Mouse (Mus musculus) embryonic facial prominence, embryonic 15.5 days (tissue): ENCODE data around the gene Arhgap10. TPM values are rescaled to one million over a fixed set of nuclear protein-coding genes. Genes with fewer than 3 reads are reported as not detected.

Source experiments
- ATAC-seq: fragments of 200-750 bp; cut with Nextera tagmentation; 2 replicates; pipeline ENCODE4 v1.8.0; 2017; ENCODE audit warnings: low read depth, moderate TSS enrichment; ENCODE audit not compliant: insufficient number of reproducible peaks, low FRiP score, low TSS enrichment
- H3K27ac ChIP-seq: fragments of 300-500 bp; sonication (generic); replicated peaks from 2 replicates; pipeline ENCODE4 v1.5.1; 2015; ENCODE audit warnings: mild to moderate bottlenecking, inconsistent platforms
- H3K27me3 ChIP-seq: fragments of 300-500 bp; sonication (generic); 2 replicates; pipeline ENCODE4 v1.6.1; 2015; ENCODE audit warnings: inconsistent platforms
- H3K36me3 ChIP-seq: fragments of 300-500 bp; sonication (generic); 2 replicates; pipeline ENCODE4 v1.6.1; 2015; ENCODE audit warnings: mild to moderate bottlenecking, inconsistent platforms
- H3K4me1 ChIP-seq: fragments of 300-500 bp; sonication (generic); 2 replicates; pipeline ENCODE4 v1.6.1; 2015; ENCODE audit warnings: inconsistent platforms
- H3K4me2 ChIP-seq: fragments of 300-500 bp; sonication (generic); replicated peaks from 2 replicates; pipeline ENCODE4 v1.6.1; 2015; ENCODE audit warnings: mild to moderate bottlenecking, inconsistent platforms
- H3K4me3 ChIP-seq: fragments of 300-500 bp; sonication (generic); replicated peaks from 2 replicates; pipeline ENCODE4 v1.5.1; 2015; ENCODE audit warnings: mild to moderate bottlenecking, inconsistent platforms
- H3K9ac ChIP-seq: fragments of 300-500 bp; sonication (generic); 2 replicates; pipeline ENCODE4 v1.6.1; 2015; ENCODE audit warnings: inconsistent platforms
- H3K9me3 ChIP-seq: fragments of 300-500 bp; sonication (generic); replicated peaks from 2 replicates; pipeline ENCODE4 v1.6.1; 2016; ENCODE audit warnings: inconsistent platforms
- WGBS: fragments of 180-500 bp; shearing (Covaris S2); methylation state at CpG from one replicate; pipeline ENCODE4 v1.1.7; 2015; 5-methylcytosine and 5-hydroxymethylcytosine counted together
- polyA plus RNA-seq: library from polyadenylated mRNA; unstranded; fragments of >200 nt; fragmentation: Nextera tagmentation; extraction: Ambion mirVana; gene quantifications from 2 replicates; pipeline ENCODE4 v1.2.1, GENCODE M21; 2015

The Arhgap10 gene
- polyA plus RNA-seq, 1 experiment from 2014 or later: 30.1 TPM

- ATAC-seq: no peak
- H3K4me2 ChIP-seq: no peak overlapping the region
- no peak overlapping the region for H3K27ac ChIP-seq
- no peaks in the 10 kb centered on the region for H3K9me3 ChIP-seq
- no peaks in the 10 kb centered on the region for H3K4me1 ChIP-seq
- 65% methylated on average over 3 of the region's 3 CpGs for WGBS
- no peaks in the 10 kb centered on the region for H3K27me3 ChIP-seq
- H3K36me3 ChIP-seq: peaks cover 8% of the 10 kb centered on the region; the same call in 1 of the 2 replicates
- H3K9ac ChIP-seq: no peak overlapping the region
- H3K4me3 ChIP-seq: no peak overlapping the region
These were observed 204.8 kb downstream of the Arhgap10 start for GRCm38 (mm10) chr8:77313003-77313402.

GRCm38 (mm10) chr8:77311762-77312161, 206.0 kb downstream of the Arhgap10 start:
- Histone ChIP-seq H3K36me3 (peaks cover 8% of the 10 kb centered on the region; the same call in 1 of the 2 replicates), H3K4me3 (no peak overlapping the region), H3K9me3 (no peaks in the 10 kb centered on the region), H3K27ac (no peak overlapping the region), H3K27me3 (no peaks in the 10 kb centered on the region), H3K9ac (no peak overlapping the region), H3K4me1 (no peaks in the 10 kb centered on the region), H3K4me2 (no peak overlapping the region)
- no peak for ATAC-seq
- 76% methylated on average over 6 of the region's 6 CpGs for WGBS

GRCm38 (mm10) chr8:77310541-77310940, 207.2 kb downstream of the Arhgap10 start:
- 74% methylated on average over 10 of the region's 10 CpGs for WGBS
- Histone ChIP-seq H3K4me2 (no peak overlapping the region), H3K27me3 (no peaks in the 10 kb centered on the region), H3K36me3 (peaks cover 8% of the 10 kb centered on the region; the same call in 1 of the 2 replicates), H3K27ac (no peak overlapping the region), H3K4me1 (no peaks in the 10 kb centered on the region), H3K9me3 (no peaks in the 10 kb centered on the region), H3K9ac (no peak overlapping the region), H3K4me3 (no peak overlapping the region)
- ATAC-seq: no peak

GRCm38 (mm10) chr8:77310026-77310425, 207.7 kb downstream of the Arhgap10 start:
- Histone ChIP-seq H3K4me1 (no peaks in the 10 kb centered on the region), H3K9ac (no peak overlapping the region), H3K36me3 (peaks cover 8% of the 10 kb centered on the region; the same call in 1 of the 2 replicates), H3K4me3 (no peak overlapping the region), H3K27ac (no peak overlapping the region), H3K27me3 (no peaks in the 10 kb centered on the region), H3K9me3 (no peaks in the 10 kb centered on the region), H3K4me2 (no peak overlapping the region)
- no peak for ATAC-seq
- 60% methylated on average over 8 of the region's 8 CpGs for WGBS

DNA sequence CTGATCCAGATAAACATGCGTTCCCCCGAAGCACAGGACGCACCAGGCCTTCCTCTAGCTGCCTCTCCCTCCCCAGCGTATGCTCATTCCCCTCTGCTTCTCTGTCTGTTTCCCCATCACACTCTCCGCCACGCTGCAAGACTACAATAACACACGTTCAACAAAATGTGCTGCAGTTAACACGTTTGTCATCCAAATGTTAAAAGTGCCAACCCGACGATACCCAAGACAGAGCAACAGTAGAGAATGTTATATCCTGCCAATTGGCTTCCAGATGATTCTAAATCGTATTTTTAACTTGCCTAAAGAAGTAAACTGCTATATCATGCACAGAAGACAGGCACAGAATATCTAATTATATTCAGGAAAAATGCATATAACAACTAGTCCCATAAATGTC, 223.2 kb downstream of the Arhgap10 start:
- ATAC-seq: no peak
- Histone ChIP-seq H3K4me3 (no peak overlapping the region), H3K9me3 (no peaks in the 10 kb centered on the region), H3K36me3 (peaks cover 11% of the 10 kb centered on the region; the same call in 1 of the 2 replicates), H3K27ac (no peak overlapping the region), H3K4me2 (no peak overlapping the region), H3K27me3 (no peaks in the 10 kb centered on the region), H3K9ac (no peak overlapping the region), H3K4me1 (no peaks in the 10 kb centered on the region)
- 79% methylated on average over 11 of the region's 11 CpGs for WGBS

DNA sequence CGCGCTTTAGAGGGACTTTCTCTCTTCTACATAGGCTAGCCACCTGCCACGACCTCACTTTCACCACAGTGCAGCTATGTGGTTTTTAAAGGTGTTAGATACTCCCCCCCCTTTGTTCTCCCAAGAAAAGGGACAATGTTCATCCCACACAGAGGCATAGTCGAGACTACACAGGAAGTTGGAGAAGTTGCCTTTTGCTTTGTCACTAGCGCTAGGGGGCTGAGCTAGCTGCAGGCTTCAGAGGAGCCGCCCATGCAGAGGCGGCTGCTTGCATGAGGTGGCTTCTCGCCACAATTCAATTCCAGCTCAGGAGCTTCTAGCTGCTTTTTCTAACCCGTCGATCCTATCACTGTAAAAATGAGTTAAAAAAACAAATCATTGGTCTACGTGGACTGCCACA, 225.1 kb downstream of the Arhgap10 start:
- Histone ChIP-seq H3K27me3 (no peaks in the 10 kb centered on the region), H3K4me2 (no peak overlapping the region), H3K9ac (no peak overlapping the region), H3K9me3 (no peaks in the 10 kb centered on the region), H3K4me1 (no peaks in the 10 kb centered on the region), H3K4me3 (no peak overlapping the region), H3K36me3 (peaks cover 11% of the 10 kb centered on the region; the same call in 1 of the 2 replicates), H3K27ac (no peak overlapping the region)
- 79% methylated on average over 11 of the region's 11 CpGs for WGBS
- no peak for ATAC-seq

DNA sequence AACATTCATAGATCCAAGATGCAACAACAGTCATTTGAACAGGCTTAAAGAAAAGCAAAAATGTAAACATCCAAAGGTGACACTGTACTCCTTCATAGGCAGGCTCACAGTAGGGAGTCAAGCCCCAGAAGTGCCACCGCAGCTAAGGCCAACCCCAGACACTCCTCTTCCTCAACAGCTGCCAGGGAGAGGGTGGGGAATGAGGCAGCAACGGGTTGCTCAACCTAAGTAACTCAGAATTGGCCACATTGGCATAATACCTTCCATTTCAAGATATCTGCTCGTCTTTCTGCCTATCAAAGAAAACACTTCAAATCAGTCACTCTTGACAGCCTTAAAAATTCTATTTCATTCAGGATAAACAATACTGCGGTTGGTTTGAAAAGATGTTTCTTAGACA, 225.6 kb downstream of the Arhgap10 start:
- ATAC-seq: no peak
- no peak overlapping the region for H3K4me3 ChIP-seq
- WGBS: 77% methylated on average over 4 of the region's 4 CpGs

DNA sequence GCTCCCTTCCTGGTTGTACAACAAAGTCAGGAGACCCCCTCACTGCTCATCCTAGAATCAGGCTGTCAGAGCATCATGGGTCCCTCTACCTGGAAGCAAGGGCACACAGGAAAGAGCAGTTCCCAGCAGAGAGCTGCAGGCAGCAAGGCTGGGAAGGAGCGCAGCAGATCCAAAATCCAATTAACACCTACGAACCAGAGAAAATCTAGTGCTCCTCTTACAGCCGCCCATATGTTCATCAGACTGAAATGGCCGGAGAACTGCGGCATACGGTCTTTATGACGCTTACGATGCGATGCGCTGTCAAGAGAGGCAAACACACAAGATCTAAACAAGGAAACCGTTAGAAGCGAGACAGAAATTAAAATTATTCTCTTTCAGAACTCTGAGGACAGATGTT, 229.3 kb downstream of the Arhgap10 start:
- H3K9me3 ChIP-seq: no peaks in the 10 kb centered on the region
- H3K4me1 ChIP-seq: peaks cover 1% of the 10 kb centered on the region; the same call in 1 of the 2 replicates
- no peak for ATAC-seq
- H3K9ac ChIP-seq: no peak overlapping the region
- H3K4me3 ChIP-seq: no peak overlapping the region
- H3K4me2 ChIP-seq: no peak overlapping the region
- H3K27ac ChIP-seq: no peak overlapping the region
- 91% methylated on average over 12 of the region's 12 CpGs for WGBS
- no peaks in the 10 kb centered on the region for H3K27me3 ChIP-seq
- H3K36me3 ChIP-seq: no peaks in the 10 kb centered on the region

More for the DNA sequence above, 225.6 kb downstream of the Arhgap10 start:
- Histone ChIP-seq H3K4me1 (no peaks in the 10 kb centered on the region), H3K36me3 (peaks cover 7% of the 10 kb centered on the region; the same call in 1 of the 2 replicates), H3K9ac (no peak overlapping the region), H3K4me2 (no peak overlapping the region), H3K27ac (no peak overlapping the region), H3K9me3 (no peaks in the 10 kb centered on the region), H3K27me3 (no peaks in the 10 kb centered on the region)

DNA sequence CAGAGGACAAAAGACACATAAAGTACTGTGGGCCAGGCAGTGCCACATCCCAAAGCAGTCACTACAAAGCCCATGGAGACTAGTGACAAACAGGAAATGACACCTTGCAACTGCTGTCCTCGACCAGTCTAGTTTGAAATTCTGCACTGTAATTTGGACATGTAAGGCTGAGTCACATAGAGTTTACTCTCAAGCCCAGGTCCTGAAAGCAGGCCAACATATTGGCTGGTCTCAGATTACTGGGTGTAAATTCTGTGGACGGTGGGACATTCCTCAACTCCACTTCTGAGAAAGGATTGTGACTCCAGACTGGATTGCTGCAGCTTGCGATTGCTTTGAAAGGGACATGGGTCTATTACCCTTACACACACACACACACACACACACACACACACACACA, 229.7 kb downstream of the Arhgap10 start:
- Histone ChIP-seq H3K27me3 (no peaks in the 10 kb centered on the region), H3K27ac (no peak overlapping the region), H3K4me2 (no peak overlapping the region), H3K9me3 (no peaks in the 10 kb centered on the region), H3K4me3 (no peak overlapping the region), H3K9ac (no peak overlapping the region), H3K36me3 (no peaks in the 10 kb centered on the region), H3K4me1 (peaks cover 3% of the 10 kb centered on the region; the same call in 1 of the 2 replicates)
- no peak for ATAC-seq
- 41% methylated on average over 3 of the region's 3 CpGs for WGBS

GRCm38 (mm10) chr8:77284473-77284872, 233.3 kb downstream of the Arhgap10 start:
- Histone ChIP-seq H3K9ac (no peak overlapping the region), H3K27ac (no peak overlapping the region), H3K36me3 (no peaks in the 10 kb centered on the region), H3K4me3 (no peak overlapping the region), H3K4me2 (no peak overlapping the region), H3K27me3 (no peaks in the 10 kb centered on the region), H3K4me1 (peaks cover 8% of the 10 kb centered on the region), H3K9me3 (no peaks in the 10 kb centered on the region)
- no peak for ATAC-seq
- whole genome bisulfite sequencing: 78% methylated on average over 3 of the region's 3 CpGs

- Histone ChIP-seq H3K27me3 (no peaks in the 10 kb centered on the region), H3K27ac (no peak overlapping the region), H3K36me3 (no peaks in the 10 kb centered on the region), H3K9me3 (no peaks in the 10 kb centered on the region), H3K4me3 (no peak overlapping the region), H3K4me2 (no peak overlapping the region), H3K9ac (no peak overlapping the region), H3K4me1 (peaks cover 8% of the 10 kb centered on the region)
- no peak for ATAC-seq
- 81% methylated on average over 7 of the region's 7 CpGs for WGBS
These were observed 235.0 kb downstream of the Arhgap10 start for GRCm38 (mm10) chr8:77282605-77283236.

- peak; percentile 34; the same call in 1 of the 2 replicates for ATAC-seq
These were observed 237.8 kb downstream of the Arhgap10 start for GRCm38 (mm10) chr8:77279977-77280376.

More at GRCm38 (mm10) chr8:77279977-77280376, 237.8 kb downstream of the Arhgap10 start:
- no peaks in the 10 kb centered on the region for H3K9me3 ChIP-seq
- H3K9ac ChIP-seq: no peak overlapping the region
- no peak overlapping the region for H3K4me3 ChIP-seq
- H3K27me3 ChIP-seq: no peaks in the 10 kb centered on the region
- 0 out of 2 replicates have a peak, but pooled peaks cover 5% of the 10 kb centered on the region for H3K36me3 ChIP-seq
- no peak overlapping the region for H3K27ac ChIP-seq
- peaks cover 8% of the 10 kb centered on the region for H3K4me1 ChIP-seq
- H3K4me2 ChIP-seq: no peak overlapping the region
- WGBS: 30% methylated on average over 3 of the region's 3 CpGs
